Mouse (Mus musculus): ENCODE measurements around the gene Cptp. TPM values are rescaled to one million over a fixed set of nuclear protein-coding genes. Genes with fewer than 3 reads are reported as not detected.

The Cptp gene
- polyA plus RNA-seq, 1 experiment from 2014 or later: 8.4 TPM

DNA sequence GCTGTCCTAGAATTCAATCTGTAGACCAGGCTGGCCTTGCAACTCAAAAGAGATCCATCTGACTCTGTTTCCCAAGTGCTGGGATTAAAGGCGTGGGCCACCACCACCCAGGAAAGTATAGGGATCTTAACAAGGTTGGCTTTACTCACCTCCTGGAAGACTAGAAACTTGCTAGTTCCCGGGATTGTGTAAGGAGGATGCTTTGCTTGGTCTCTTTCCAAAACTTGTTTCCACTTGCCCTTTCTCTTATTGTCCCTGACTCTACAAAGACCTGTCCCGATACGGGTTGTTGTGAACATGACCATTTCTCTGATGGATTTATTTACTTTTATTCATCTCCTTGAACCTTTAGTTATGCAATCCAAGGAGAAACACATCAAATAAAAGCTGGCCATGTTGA lies 39.4 kb downstream of the Cptp start:
- no peak overlapping the region for H3K4me3 ChIP-seq (replicated peaks)
- 86% methylated on average over 4 of the region's 4 CpGs for WGBS (ENCODE audit: insufficient replicate concordance)
- peaks cover 32% of the 10 kb centered on the region for H3K4me1 ChIP-seq (replicated peaks)
- H3K4me2 ChIP-seq: no peak overlapping the region
- no peak for ATAC-seq (ENCODE audit: low read depth)
- peak overlapping the region; percentile 9; the same call in 1 of the 2 replicates for H3K27ac ChIP-seq
- H3K9ac ChIP-seq: no peak overlapping the region
- no peaks in the 10 kb centered on the region for H3K9me3 ChIP-seq (replicated peaks)
- peaks cover 47% of the 10 kb centered on the region for H3K36me3 ChIP-seq
- DNase-seq: no peak
- H3K27me3 ChIP-seq: no peaks in the 10 kb centered on the region

GRCm38 (mm10) chr4:155823443-155823842 lies 45.8 kb downstream of the Cptp start:
- Histone ChIP-seq H3K9ac (no peak overlapping the region), H3K36me3 (peaks cover 95% of the 10 kb centered on the region), H3K27ac (no peak overlapping the region), H3K27me3 (no peaks in the 10 kb centered on the region), H3K4me2 (no peak overlapping the region), H3K4me1 (replicated peaks) (no peaks in the 10 kb centered on the region), H3K4me3 (replicated peaks) (no peak overlapping the region), H3K9me3 (replicated peaks) (no peaks in the 10 kb centered on the region)
- ATAC-seq (ENCODE audit: low read depth): no peak
- no peak for DNase-seq
- WGBS (ENCODE audit: insufficient replicate concordance): 94% methylated on average over 16 of the region's 16 CpGs

DNA sequence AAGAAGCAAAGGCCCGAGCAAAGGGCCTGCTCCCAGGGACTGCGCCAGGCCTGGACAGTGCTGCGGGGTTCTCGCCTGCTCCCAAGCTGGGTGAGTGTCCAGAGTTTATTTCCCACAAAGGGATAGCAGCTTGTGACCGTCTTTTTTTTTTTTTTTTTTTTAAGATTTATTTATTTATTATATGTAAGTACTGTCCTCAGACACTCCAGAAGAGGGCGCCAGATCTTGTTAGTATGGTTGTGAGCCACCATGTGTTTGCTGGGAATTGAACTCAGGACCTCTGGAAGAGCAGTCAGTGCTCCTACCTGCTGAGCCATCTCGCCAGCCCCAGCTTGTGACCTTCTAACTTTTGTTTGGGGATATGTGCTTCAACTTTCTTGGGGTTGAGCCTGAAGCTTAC lies 48.2 kb downstream of the Cptp start:
- WGBS (ENCODE audit: insufficient replicate concordance): 77% methylated on average over 7 of the region's 7 CpGs
- Histone ChIP-seq H3K4me2 (no peak overlapping the region), H3K27ac (no peak overlapping the region), H3K4me1 (replicated peaks) (no peaks in the 10 kb centered on the region), H3K27me3 (no peaks in the 10 kb centered on the region), H3K9me3 (replicated peaks) (no peaks in the 10 kb centered on the region), H3K4me3 (replicated peaks) (no peak overlapping the region), H3K36me3 (peaks cover 96% of the 10 kb centered on the region), H3K9ac (no peak overlapping the region)
- DNase-seq (peak; percentile 20), ATAC-seq (ENCODE audit: low read depth) (no peak)

- Histone ChIP-seq H3K4me3 (replicated peaks) (no peak overlapping the region), H3K27ac (no peak overlapping the region), H3K4me1 (replicated peaks) (peaks cover 24% of the 10 kb centered on the region), H3K9ac (no peak overlapping the region), H3K27me3 (no peaks in the 10 kb centered on the region), H3K4me2 (no peak overlapping the region), H3K9me3 (replicated peaks) (no peaks in the 10 kb centered on the region), H3K36me3 (peaks cover 88% of the 10 kb centered on the region)
- DNase-seq (no peak), ATAC-seq (ENCODE audit: low read depth) (no peak)
- WGBS (ENCODE audit: insufficient replicate concordance): 79% methylated on average over 4 of the region's 4 CpGs
Measured at GRCm38 (mm10) chr4:155817533-155817932, 51.7 kb downstream of the Cptp start.

Small RNAs within 50 kb of the gene (microRNA-seq; reads per million reads assigned to microRNA genes)
- gene Gm22991: not detected

Other genes with a start within 250 kb of the Cptp start
- gene Cdk11b, start 244.6 kb downstream of the Cptp start, polyA plus RNA-seq (2015; fragmentation: Nextera tagmentation; extraction: Ambion mirVana): 30.6 and 36.2 TPM in 2 replicates
- gene Gm10563, start 224.0 kb downstream of the Cptp start, polyA plus RNA-seq (2015; fragmentation: Nextera tagmentation; extraction: Ambion mirVana): not detected in 2 replicates
- gene Mmp23, start 216.1 kb downstream of the Cptp start, polyA plus RNA-seq (2015; fragmentation: Nextera tagmentation; extraction: Ambion mirVana): 4.9 and 6.0 TPM in 2 replicates
- gene Mib2, start 200.2 kb downstream of the Cptp start, polyA plus RNA-seq (2015; fragmentation: Nextera tagmentation; extraction: Ambion mirVana): 3.2 and 3.7 TPM in 2 replicates
- 0.39 and 0.49 TPM in 2 replicates for gene Fndc10, start 175.1 kb downstream of the Cptp start, polyA plus RNA-seq (2015; fragmentation: Nextera tagmentation; extraction: Ambion mirVana)
- gene Ssu72, start 164.6 kb downstream of the Cptp start, polyA plus RNA-seq (2015; fragmentation: Nextera tagmentation; extraction: Ambion mirVana): 77.7 TPM in 2 replicates
- 0.07 and 0.18 TPM in 2 replicates for gene Tmem240, start 134.6 kb downstream of the Cptp start, polyA plus RNA-seq (2015; fragmentation: Nextera tagmentation; extraction: Ambion mirVana)
- gene Atad3a, start 108.3 kb downstream of the Cptp start, polyA plus RNA-seq (2015; fragmentation: Nextera tagmentation; extraction: Ambion mirVana): 73.2 and 75.6 TPM in 2 replicates
- gene Vwa1, start 94.7 kb downstream of the Cptp start, polyA plus RNA-seq (2015; fragmentation: Nextera tagmentation; extraction: Ambion mirVana): 0.43 and 0.45 TPM in 2 replicates
- gene Tmem88b, start 83.6 kb downstream of the Cptp start, polyA plus RNA-seq (2015; fragmentation: Nextera tagmentation; extraction: Ambion mirVana): 0.08 and 0.14 TPM in 2 replicates
- gene Ankrd65, start 79.0 kb downstream of the Cptp start, polyA plus RNA-seq (2015; fragmentation: Nextera tagmentation; extraction: Ambion mirVana): not detected in 2 replicates
- gene Mrpl20, start 66.6 kb downstream of the Cptp start, polyA plus RNA-seq (2015; fragmentation: Nextera tagmentation; extraction: Ambion mirVana): 225 and 227 TPM in 2 replicates
- gene Ccnl2, start 57.0 kb downstream of the Cptp start, polyA plus RNA-seq (2015; fragmentation: Nextera tagmentation; extraction: Ambion mirVana): 62.9 and 68.8 TPM in 2 replicates
- gene Aurkaip1, start 38.2 kb downstream of the Cptp start, polyA plus RNA-seq (2015; fragmentation: Nextera tagmentation; extraction: Ambion mirVana): 147 and 148 TPM in 2 replicates
- gene Mxra8, start 29.8 kb downstream of the Cptp start, polyA plus RNA-seq (2015; fragmentation: Nextera tagmentation; extraction: Ambion mirVana): 5.6 and 6.8 TPM in 2 replicates
- 1.8 and 2.4 TPM in 2 replicates for gene Dvl1, start 22.0 kb downstream of the Cptp start, polyA plus RNA-seq (2015; fragmentation: Nextera tagmentation; extraction: Ambion mirVana)
- gene Tas1r3, start 6.1 kb downstream of the Cptp start, polyA plus RNA-seq (2015; fragmentation: Nextera tagmentation; extraction: Ambion mirVana): 0.05 and 0.09 TPM in 2 replicates
- 40.0 and 41.9 TPM in 2 replicates for gene Ints11, start 106 bp upstream of the Cptp start, polyA plus RNA-seq (2015; fragmentation: Nextera tagmentation; extraction: Ambion mirVana)
- gene Pusl1, start 22.3 kb upstream of the Cptp start, polyA plus RNA-seq (2015; fragmentation: Nextera tagmentation; extraction: Ambion mirVana): 25.4 and 25.7 TPM in 2 replicates
- gene Acap3, start 22.4 kb upstream of the Cptp start, polyA plus RNA-seq (2015; fragmentation: Nextera tagmentation; extraction: Ambion mirVana): 7.6 and 7.8 TPM in 2 replicates
- 68.1 and 70.3 TPM in 2 replicates for gene Ube2j2, start 74.4 kb upstream of the Cptp start, polyA plus RNA-seq (2015; fragmentation: Nextera tagmentation; extraction: Ambion mirVana)
- 55.3 and 58.7 TPM in 2 replicates for gene C1qtnf12, start 92.9 kb upstream of the Cptp start, polyA plus RNA-seq (2015; fragmentation: Nextera tagmentation; extraction: Ambion mirVana)
- 5.5 and 6.2 TPM in 2 replicates for gene B3galt6, start 123.2 kb upstream of the Cptp start, polyA plus RNA-seq (2015; fragmentation: Nextera tagmentation; extraction: Ambion mirVana)
- 88.2 and 91.6 TPM in 2 replicates for gene Sdf4, start 123.4 kb upstream of the Cptp start, polyA plus RNA-seq (2015; fragmentation: Nextera tagmentation; extraction: Ambion mirVana)
- gene Tnfrsf4, start 144.4 kb upstream of the Cptp start, polyA plus RNA-seq (2015; fragmentation: Nextera tagmentation; extraction: Ambion mirVana): 0.09 and 0.20 TPM in 2 replicates
- gene Tnfrsf18, start 156.7 kb upstream of the Cptp start, polyA plus RNA-seq (2015; fragmentation: Nextera tagmentation; extraction: Ambion mirVana): 0.60 and 0.65 TPM in 2 replicates
- 0.12 and 0.20 TPM in 2 replicates for gene Ttll10, start 190.0 kb upstream of the Cptp start, polyA plus RNA-seq (2015; fragmentation: Nextera tagmentation; extraction: Ambion mirVana)
- 11.8 and 13.8 TPM in 2 replicates for gene 9430015G10Rik, start 240.5 kb upstream of the Cptp start, polyA plus RNA-seq (2015; fragmentation: Nextera tagmentation; extraction: Ambion mirVana)